Mouse (Mus musculus): ENCODE measurements around the gene Ak5.

The Ak5 gene

GRCm38 (mm10) chr3:152521054-152521453 is 147.1 kb downstream of the Ak5 start:
- intact Hi-C loops (cut with DNase I) = no loop called here

DNA sequence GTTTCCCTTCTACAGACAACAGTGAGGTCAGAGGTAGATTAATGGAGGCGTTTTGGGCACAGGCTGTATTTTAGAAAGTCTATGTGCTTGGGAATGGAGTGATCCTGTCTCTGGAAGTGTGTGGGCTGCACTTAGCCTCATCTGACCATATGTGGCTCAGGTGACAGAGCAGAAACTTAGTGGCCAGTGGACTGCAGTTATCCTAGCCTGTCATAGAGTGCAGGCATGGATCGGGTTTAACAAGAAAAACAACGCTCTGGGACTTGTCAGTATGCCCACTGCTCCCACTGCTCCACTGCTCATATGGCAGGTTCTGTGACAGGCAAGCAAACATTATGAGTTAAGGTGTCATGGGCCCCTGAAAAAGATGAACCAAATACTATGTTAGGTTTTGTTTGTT is 148.1 kb downstream of the Ak5 start:
- intact Hi-C loops (cut with DNase I) = no loop called here

DNA sequence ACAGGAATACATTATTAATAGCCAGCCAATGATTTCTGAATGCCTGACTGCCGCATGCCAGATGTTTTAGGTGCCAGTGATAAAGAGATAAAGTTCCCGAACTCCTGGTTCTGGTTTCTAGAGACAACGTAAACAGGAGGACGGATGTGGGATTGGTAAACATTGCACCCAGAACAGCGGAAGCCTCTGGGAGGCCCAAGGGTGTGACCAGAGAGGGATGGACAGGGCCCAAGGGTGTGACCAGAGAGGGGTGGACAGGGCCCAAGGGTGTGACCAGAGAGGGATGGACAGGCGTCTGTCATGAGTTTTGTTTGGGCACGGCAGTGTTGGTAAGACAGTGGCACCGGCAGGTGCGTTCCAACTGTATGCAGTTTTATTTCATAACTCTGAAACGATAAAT is 148.6 kb downstream of the Ak5 start:
- intact Hi-C loops (cut with DNase I) = no loop called here

- intact Hi-C loops (cut with DNase I) = no loop called here
Measured at GRCm38 (mm10) chr3:152516569-152516968, 151.6 kb downstream of the Ak5 start.

GRCm38 (mm10) chr3:152515959-152516358 is 152.2 kb downstream of the Ak5 start:
- intact Hi-C loops (cut with DNase I) = no loop called here

- intact Hi-C loops (cut with DNase I) = no loop called here
Measured at GRCm38 (mm10) chr3:152512517-152512916, 155.6 kb downstream of the Ak5 start.

DNA sequence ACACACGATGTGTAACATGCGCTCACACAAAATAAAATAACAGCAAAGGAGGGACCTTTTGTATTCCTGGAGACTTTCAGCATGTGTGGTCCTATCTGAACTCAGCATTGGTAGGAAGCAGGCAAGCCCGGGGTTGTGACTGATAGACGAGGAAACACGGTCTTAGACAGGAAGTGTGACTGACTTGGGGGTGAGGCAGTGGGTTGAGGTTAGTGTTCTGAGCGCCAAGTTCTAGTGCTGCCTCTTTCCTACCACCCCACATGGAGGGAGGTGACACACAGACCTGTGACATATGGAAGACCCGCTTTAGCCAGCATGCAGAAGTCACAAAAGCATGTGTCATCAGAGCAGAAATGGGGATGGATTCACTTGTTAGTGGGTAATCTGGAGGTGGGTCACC is 158.9 kb downstream of the Ak5 start:
- intact Hi-C loops (cut with DNase I) = no loop called here

- intact Hi-C loops (cut with DNase I) = no loop called here
Measured at GRCm38 (mm10) chr3:152508419-152508993, 159.7 kb downstream of the Ak5 start.

- intact Hi-C loops (cut with DNase I) = no loop called here
Measured at GRCm38 (mm10) chr3:152507900-152508299, 160.3 kb downstream of the Ak5 start.

DNA sequence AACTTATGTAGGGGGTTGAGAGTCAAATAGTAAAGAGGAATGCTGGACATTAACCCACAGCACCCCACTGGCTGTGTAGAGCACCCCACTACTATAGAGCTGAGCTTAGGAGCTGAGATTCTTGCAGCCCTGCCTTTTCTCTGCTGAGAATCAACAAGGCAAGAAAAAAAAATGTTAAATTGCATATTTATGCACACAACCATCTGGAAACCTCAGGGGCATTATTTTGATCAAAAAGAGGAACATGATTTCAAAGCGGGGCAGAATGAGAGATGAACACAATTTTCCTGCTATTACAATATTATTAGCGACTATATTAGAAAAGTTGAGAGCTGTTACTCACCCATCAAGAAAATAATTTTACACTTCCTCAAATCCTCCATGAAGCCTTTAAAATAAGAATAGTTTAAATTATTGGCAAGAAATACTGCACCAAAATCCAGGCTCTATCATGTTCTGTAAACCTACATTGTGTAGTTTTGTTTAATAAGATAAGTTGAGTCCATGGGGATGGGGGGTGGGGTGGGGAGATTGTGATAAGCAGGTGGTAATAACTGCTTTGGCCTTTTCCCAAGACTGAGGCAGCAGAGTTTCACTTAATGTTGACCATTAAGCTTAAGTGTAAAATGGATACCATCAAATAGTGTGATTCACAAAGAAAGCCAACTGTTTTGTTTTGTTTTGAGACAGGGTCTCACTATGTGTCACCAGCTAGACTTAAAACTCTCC is 169.0 kb downstream of the Ak5 start:
- intact Hi-C loops (cut with DNase I) = no loop called here

GRCm38 (mm10) chr3:152497842-152498241 is 170.3 kb downstream of the Ak5 start:
- intact Hi-C loops (cut with DNase I) = no loop called here

DNA sequence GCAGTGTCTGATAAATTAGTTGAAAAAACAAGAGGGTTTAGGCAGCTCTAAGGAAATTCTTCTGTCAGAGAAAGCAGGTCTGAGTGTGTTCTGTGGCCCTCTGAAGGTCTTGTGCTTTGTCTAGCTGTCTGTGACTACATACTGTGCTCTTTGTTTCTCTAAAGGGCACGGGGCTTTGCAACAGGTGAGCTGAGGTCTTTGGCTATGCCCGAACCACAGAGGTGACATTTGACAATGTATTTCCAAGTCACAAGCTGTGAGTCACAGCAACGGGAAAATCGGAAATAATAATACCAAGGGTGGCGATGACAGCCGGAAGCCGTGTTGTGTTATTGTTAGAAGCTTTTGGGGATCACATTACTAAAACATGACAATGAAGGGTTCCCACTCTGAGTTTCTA is 171.1 kb downstream of the Ak5 start:
- intact Hi-C loops (cut with DNase I) = no loop called here

GRCm38 (mm10) chr3:152495415-152495898 is 172.7 kb downstream of the Ak5 start:
- intact Hi-C loops (cut with DNase I) = no loop called here

DNA sequence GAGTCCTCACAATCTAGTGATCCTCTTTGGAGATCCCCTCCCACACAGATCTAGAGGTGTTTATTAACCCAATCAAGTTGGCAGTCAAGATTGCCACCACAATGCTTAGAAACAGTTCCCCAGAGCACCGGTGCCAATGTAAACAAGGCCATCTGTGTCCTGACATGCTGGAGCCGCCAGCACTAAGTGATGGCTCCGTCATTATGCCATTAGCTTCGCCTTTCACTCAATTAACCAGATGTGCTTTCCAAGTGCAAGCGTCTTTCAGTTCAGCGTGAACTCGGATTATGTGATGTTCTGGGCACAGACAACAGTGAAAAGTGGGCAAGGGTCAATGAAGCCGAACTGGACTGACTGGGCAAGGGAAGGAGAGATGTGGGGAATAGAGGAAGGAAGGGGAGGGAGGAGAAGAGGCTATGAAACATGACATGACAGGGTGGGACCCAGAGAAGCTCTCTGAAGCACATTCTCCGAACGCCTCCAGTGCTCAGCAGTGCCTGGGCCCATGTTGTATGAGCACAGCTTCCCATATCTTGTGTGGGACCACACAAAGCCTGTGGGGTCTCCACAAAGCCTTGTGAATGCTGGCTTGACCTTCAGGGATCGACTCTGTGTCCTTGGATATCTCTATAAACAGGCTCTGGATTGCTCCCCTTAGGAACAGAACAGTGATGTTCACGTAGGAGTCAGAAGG is 173.3 kb downstream of the Ak5 start:
- intact Hi-C loops (cut with DNase I) = no loop called here

GRCm38 (mm10) chr3:152493813-152494212 is 174.3 kb downstream of the Ak5 start:
- intact Hi-C loops (cut with DNase I) = no loop called here

GRCm38 (mm10) chr3:152492241-152492640 is 175.9 kb downstream of the Ak5 start:
- intact Hi-C loops (cut with DNase I) = no loop called here

DNA sequence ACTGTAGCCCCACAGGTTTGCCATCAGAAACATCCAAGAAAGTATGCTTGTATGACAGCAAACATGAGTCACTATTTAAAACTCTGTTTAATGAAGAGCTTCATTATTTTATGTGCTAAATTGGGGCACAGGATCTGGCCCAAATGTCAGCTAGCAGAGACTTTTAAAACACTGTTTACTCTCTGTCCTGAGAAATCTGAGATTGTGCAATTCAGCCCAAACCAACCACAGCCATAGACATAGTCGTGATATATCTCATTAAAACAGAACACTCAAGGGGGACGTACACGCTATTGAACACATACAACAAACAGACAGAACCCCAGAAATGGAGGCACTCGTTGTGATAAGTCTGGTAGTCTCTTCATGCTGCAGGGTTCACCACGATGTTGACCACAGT is 177.7 kb downstream of the Ak5 start:
- intact Hi-C loops (cut with DNase I) = no loop called here

DNA sequence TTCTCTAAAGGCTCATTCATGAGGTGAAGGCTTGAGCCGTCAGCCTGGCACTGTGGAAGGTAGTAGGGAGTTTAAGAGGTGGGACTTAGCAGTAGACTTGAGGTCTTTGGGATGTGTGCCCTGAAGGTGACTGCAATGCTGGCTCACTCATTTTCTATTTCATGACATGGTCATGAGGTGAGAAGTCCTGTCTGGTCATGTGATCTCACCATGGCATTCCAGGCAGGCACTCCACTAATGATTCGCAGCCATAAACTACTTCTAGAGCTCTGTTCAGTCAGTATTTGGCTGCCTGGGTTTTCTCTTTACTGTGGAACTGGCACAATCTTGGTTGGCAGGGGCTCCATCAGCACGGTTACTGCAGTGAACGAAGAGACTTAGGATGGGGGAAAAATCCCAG is 179.2 kb downstream of the Ak5 start:
- intact Hi-C loops (cut with DNase I) = no loop called here

GRCm38 (mm10) chr3:152484206-152484605 is 184.0 kb downstream of the Ak5 start:
- intact Hi-C loops (cut with DNase I) = no loop called here

DNA sequence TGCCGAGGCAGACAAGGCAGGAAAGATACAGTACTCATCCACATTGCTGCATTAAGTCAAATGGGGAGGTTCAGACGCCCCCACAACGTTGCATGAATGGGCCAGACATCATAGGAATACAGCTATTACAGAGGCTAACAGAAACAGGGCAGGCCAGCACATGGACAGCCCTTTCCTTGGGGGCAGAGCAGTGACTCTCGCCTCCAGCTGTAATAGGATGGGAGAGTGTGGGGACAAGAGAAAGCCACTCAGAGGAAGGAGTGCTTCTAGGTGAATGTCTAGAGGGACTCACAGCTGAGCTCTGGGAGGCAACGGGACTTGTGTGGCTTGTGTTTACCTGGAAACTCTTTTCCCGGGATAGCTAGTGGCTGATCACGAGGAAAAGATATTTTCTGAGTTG is 184.4 kb downstream of the Ak5 start:
- intact Hi-C loops (cut with DNase I) = no loop called here

DNA sequence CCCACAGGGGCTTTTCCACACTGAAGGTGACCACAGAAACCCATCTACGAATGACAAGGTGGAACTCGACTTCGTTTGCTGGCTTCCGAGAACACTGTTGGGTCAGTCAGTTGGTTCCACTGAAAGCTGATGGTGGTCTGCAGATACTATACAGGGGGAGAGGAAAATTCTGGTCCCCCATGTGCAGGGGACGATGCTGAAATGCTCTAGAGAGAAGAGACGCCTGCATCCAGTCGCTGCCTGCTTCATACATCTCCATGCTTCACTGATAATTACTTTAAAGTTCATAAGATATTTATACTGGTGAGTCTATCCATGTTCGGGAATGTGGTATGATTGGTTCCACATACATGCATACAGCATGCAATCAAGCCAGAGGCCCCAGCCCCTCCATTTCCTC is 186.0 kb downstream of the Ak5 start:
- intact Hi-C loops (cut with DNase I) = no loop called here

GRCm38 (mm10) chr3:152480336-152480735 is 187.8 kb downstream of the Ak5 start:
- intact Hi-C loops (cut with DNase I) = no loop called here
